Mouse (Mus musculus) MEL (cell line): ENCODE measurements around the gene BC049730. TPM values are rescaled to one million over a fixed set of nuclear protein-coding genes. Genes with fewer than 3 reads are reported as not detected.
A peak's percentile ranks its signal among the peaks of the same experiment; 100 is the strongest.

Experiments
- DNase-seq: peaks from one replicate; pipeline ENCODE4 v3.0.0; 2011; ENCODE audit warnings: low read depth, low spot score
- H3K27ac ChIP-seq: 2 replicates; pipeline ENCODE4 v1.5.1; 2012; ENCODE audit warnings: low read depth, mild to moderate bottlenecking, control low read depth, low read length, moderate library complexity; ENCODE audit not compliant: control insufficient read depth
- H3K27me3 ChIP-seq, 2 experiments: fragments of 150-350 bp in 1 of 2; sonication (generic) in 1 of 2; 2 replicates each; pipeline ENCODE4 v1.6.1; 2012; ENCODE audit warnings: low read length in 2 of 2, mild to moderate bottlenecking in 2 of 2, improper control_type of control experiment in 1 of 2, moderate library complexity in 1 of 2; ENCODE audit not compliant: insufficient read depth in 2 of 2, control insufficient read depth in 1 of 2
- H3K36me3 ChIP-seq, 2 experiments: 2 replicates each; pipeline ENCODE4 v1.6.1; 2012 to 2014; ENCODE audit warnings: low read length in 2 of 2, improper control_type of control experiment in 1 of 2, inconsistent platforms in 1 of 2, mild to moderate bottlenecking in 1 of 2; ENCODE audit not compliant: insufficient read depth in 2 of 2, control insufficient read depth in 1 of 2
- H3K4me1 ChIP-seq, 2 experiments: fragments of 150-350 bp in 1 of 2; sonication (generic) in 1 of 2; 2 replicates each; pipeline ENCODE4 v1.6.1; 2012; ENCODE audit warnings: low read length in 2 of 2, improper control_type of control experiment in 1 of 2, mild to moderate bottlenecking in 1 of 2; ENCODE audit not compliant: insufficient read depth in 2 of 2, control insufficient read depth in 1 of 2
- H3K4me3 ChIP-seq, 2 experiments: fragments of 150-350 bp in 1 of 2; sonication (generic) in 1 of 2; 2 replicates each; pipeline ENCODE4 v1.5.1; 2012; ENCODE audit warnings: low read depth in 2 of 2, low read length in 2 of 2, mild to moderate bottlenecking in 2 of 2, moderate library complexity in 2 of 2, control low read depth in 1 of 2, improper control_type of control experiment in 1 of 2; ENCODE audit not compliant: control insufficient read depth in 1 of 2, insufficient read depth in 1 of 2
- H3K79me2 ChIP-seq: 2 replicates; pipeline ENCODE4 v1.6.1; 2012; ENCODE audit warnings: mild to moderate bottlenecking, low read length, moderate library complexity; ENCODE audit not compliant: control insufficient read depth, poor library complexity, insufficient read depth
- H3K9ac ChIP-seq: 2 replicates; pipeline ENCODE4 v1.6.1; 2012; ENCODE audit warnings: low read depth, mild to moderate bottlenecking, control low read depth, low read length, moderate library complexity; ENCODE audit not compliant: control insufficient read depth, poor library complexity, severe bottlenecking
- H3K9me3 ChIP-seq: fragments of 150-350 bp; sonication (generic); replicated peaks from 2 replicates; pipeline ENCODE4 v1.6.1; 2012; ENCODE audit warnings: mild to moderate bottlenecking, low read length, improper control_type of control experiment, moderate library complexity; ENCODE audit not compliant: insufficient read depth
- CTCF ChIP-seq, 3 experiments: IDR thresholded peaks in 2 of 3; conservative IDR thresholded peaks in 1 of 3; 2 replicates each; pipeline ENCODE4 v1.5.1; 2011 to 2012; ENCODE audit warnings: low read length in 3 of 3, low read depth in 2 of 3, mild to moderate bottlenecking in 2 of 3, improper control_type of control experiment in 1 of 3, inconsistent platforms in 1 of 3, mixed read lengths in 1 of 3, moderate library complexity in 1 of 3; ENCODE audit not compliant: control insufficient read depth in 1 of 3, insufficient read depth in 1 of 3, poor library complexity in 1 of 3, severe bottlenecking in 1 of 3
- ELF1 ChIP-seq: IDR thresholded peaks from 2 replicates; pipeline ENCODE4 v1.6.1; 2014; ENCODE audit warnings: low read depth, mild to moderate bottlenecking, inconsistent platforms, low read length, improper control_type of control experiment, moderate library complexity
- GATA1 ChIP-seq: IDR thresholded peaks from 2 replicates; pipeline ENCODE4 v1.6.1; 2011; ENCODE audit warnings: low read depth, low read length, improper control_type of control experiment
- HCFC1 ChIP-seq: IDR thresholded peaks from 2 replicates; pipeline ENCODE4 v1.6.1; 2012; ENCODE audit warnings: low read depth, mild to moderate bottlenecking, inconsistent platforms, low read length, improper control_type of control experiment, moderate library complexity
- MAFK ChIP-seq: IDR thresholded peaks from 2 replicates; pipeline ENCODE4 v1.6.1; 2011; ENCODE audit warnings: low read depth, mild to moderate bottlenecking, low read length, improper control_type of control experiment, borderline replicate concordance
- MAX ChIP-seq: IDR thresholded peaks from 2 replicates; pipeline ENCODE4 v1.6.1; 2011; ENCODE audit warnings: low read length, improper control_type of control experiment
- MAZ ChIP-seq: IDR thresholded peaks from 2 replicates; pipeline ENCODE4 v1.6.1; 2012; ENCODE audit warnings: low read depth, mild to moderate bottlenecking, inconsistent platforms, low read length, improper control_type of control experiment
- MEF2A ChIP-seq: IDR thresholded peaks from 2 replicates; pipeline ENCODE4 v1.6.1; 2014; ENCODE audit warnings: low read depth, mild to moderate bottlenecking, inconsistent platforms, low read length, improper control_type of control experiment; ENCODE audit not compliant: poor library complexity, insufficient replicate concordance, severe bottlenecking; ENCODE audit errors: extremely low read depth
- MXI1 ChIP-seq: IDR thresholded peaks from 2 replicates; pipeline ENCODE4 v1.6.1; 2011; ENCODE audit warnings: mild to moderate bottlenecking, low read depth, low read length, improper control_type of control experiment
- MYC ChIP-seq: IDR thresholded peaks from 2 replicates; pipeline ENCODE4 v1.6.1; 2011; ENCODE audit warnings: low read depth, mild to moderate bottlenecking, low read length, improper control_type of control experiment, moderate library complexity
- NELFE ChIP-seq: IDR thresholded peaks from 2 replicates; pipeline ENCODE4 v1.6.1; 2011; ENCODE audit warnings: low read depth, low read length, improper control_type of control experiment
- NRF1 ChIP-seq: IDR thresholded peaks from 2 replicates; pipeline ENCODE4 v1.6.1; 2014; ENCODE audit warnings: low read depth, mild to moderate bottlenecking, inconsistent platforms, low read length, improper control_type of control experiment, moderate library complexity; ENCODE audit not compliant: poor library complexity, insufficient read depth, severe bottlenecking
- RAD21 ChIP-seq: IDR thresholded peaks from 2 replicates; pipeline ENCODE4 v1.6.1; 2011; ENCODE audit warnings: mild to moderate bottlenecking, low read depth, low read length, improper control_type of control experiment
- SIN3A ChIP-seq: IDR thresholded peaks from 2 replicates; pipeline ENCODE4 v1.6.1; 2012; ENCODE audit warnings: low read length, improper control_type of control experiment, inconsistent platforms
- SMC3 ChIP-seq: IDR thresholded peaks from 2 replicates; pipeline ENCODE4 v1.6.1; 2011; ENCODE audit warnings: low read depth, low read length, improper control_type of control experiment
- TAL1 ChIP-seq: IDR thresholded peaks from 2 replicates; pipeline ENCODE4 v1.6.1; 2012; ENCODE audit warnings: mild to moderate bottlenecking, inconsistent platforms, low read length, moderate library complexity, mixed read lengths
- TBP ChIP-seq: IDR thresholded peaks from 2 replicates; pipeline ENCODE4 v1.8.0; 2011; ENCODE audit warnings: low read depth, low read length, improper control_type of control experiment
- TCF12 ChIP-seq: IDR thresholded peaks from 2 replicates; pipeline ENCODE4 v1.6.1; 2014; ENCODE audit warnings: low read depth, mild to moderate bottlenecking, inconsistent platforms, low read length, improper control_type of control experiment, moderate library complexity
- ZC3H11A ChIP-seq: IDR thresholded peaks from 2 replicates; pipeline ENCODE4 v1.6.1; 2012; ENCODE audit warnings: low read depth, mild to moderate bottlenecking, inconsistent platforms, low read length, improper control_type of control experiment
- ZMIZ1 ChIP-seq: IDR thresholded peaks from 2 replicates; pipeline ENCODE4 v1.6.1; 2012; ENCODE audit warnings: low read depth, mild to moderate bottlenecking, inconsistent platforms, low read length, improper control_type of control experiment, moderate library complexity
- polyA plus RNA-seq, 2 experiments: library from polyadenylated mRNA; stranded (reverse) in 1 of 2; unstranded in 1 of 2; fragments of >175 nt in 1 of 2; fragments of >200 nt in 1 of 2; gene quantifications; 2 replicates each; pipeline versions ENCODE4 v1.2.1 to v1.2.4; 2012; ENCODE audit warnings: low replicate concordance in 2 of 2, low read depth in 1 of 2; ENCODE audit not compliant: insufficient read length in 2 of 2, insufficient read depth in 1 of 2, missing spikeins in 1 of 2
- total RNA-seq: library from RNA; depleted of rRNA; stranded (reverse); fragments of 300-350 nt; gene quantifications from 2 replicates; pipeline ENCODE4 v1.2.3, GENCODE M21; 2012

BC049730 gene
- total and polyA plus RNA-seq, 3 experiments, result not detected

- TF ChIP-seq MAFK (no peak), RAD21 (no peak), TCF12 (peak; percentile 29), GATA1 (peak; percentile 63)
Measured at GRCm38 (mm10) chr7:24661118-24661904, 47.7 kb upstream of the BC049730 start (continued).

- peaks cover 0 to 7% of the 10 kb centered on the region in 2 experiments; a peak in 2 of 4 replicates for H3K4me1 ChIP-seq
- 0 out of 2 replicates have a peak, but pooled peaks have one; percentile 20 for TF ChIP-seq MAZ
- TF ChIP-seq NRF1, result no peak
- TF ChIP-seq ELF1, result peak; percentile 76
- 0 out of 2 replicates have a peak, but pooled peaks have one; percentile 17 for TF ChIP-seq GATA1
- TF ChIP-seq SMC3, result peak; percentile 78
- TF ChIP-seq SIN3A, result peak; percentile 58
- peak; percentile 81 to 99 (median 94) for TF ChIP-seq CTCF (IDR thresholded peaks at IDR 0.05 in 2 of 3, conservative IDR thresholded peaks at IDR 0.05 in 1 of 3; ENCODE audit: control insufficient read depth in 1 of 3, insufficient read depth in 1 of 3, low read depth in 2 of 3, low read length in 3 of 3, poor library complexity in 1 of 3, severe bottlenecking in 1 of 3)
- TF ChIP-seq MYC, result peak; percentile 78
- no peak for TF ChIP-seq ZMIZ1
- 0 out of 2 replicates have a peak, but pooled peaks have one; percentile 18 for TF ChIP-seq MAX
- TF ChIP-seq NELFE, result no peak
- TF ChIP-seq RAD21, result peak; percentile 81
- peak; percentile 51 for TF ChIP-seq ZC3H11A
- TF ChIP-seq MEF2A, result no peak
- peak; percentile 58; the same call in 1 of the 2 replicates for TF ChIP-seq HCFC1
- peak; percentile 68; the same call in 1 of the 2 replicates for TF ChIP-seq TBP
- no peak; the same call in 1 of the 2 replicates for TF ChIP-seq TAL1
- peak; percentile 66 for TF ChIP-seq MXI1
- TF ChIP-seq, all 39 proteins: peak for 13
- Histone ChIP-seq H3K9ac (peak overlapping the region; percentile 62; the same call in 1 of the 2 replicates), H3K27me3 (no peaks in the 10 kb centered on the region), H3K27ac (peak overlapping the region; percentile 88), H3K4me3 (0 out of 4 replicates have a peak overlapping the region, but pooled peaks of 1 of the 2 experiments have one; percentile 19), H3K79me2 (no peaks in the 10 kb centered on the region), H3K9me3 (no peaks in the 10 kb centered on the region), H3K36me3 (peaks cover 0 to 5% of the 10 kb centered on the region in 2 experiments; a peak in 2 of 4 replicates)
- peak; percentile 93 for DNase-seq
Measured at GRCm38 (mm10) chr7:24662575-24662974, 46.5 kb upstream of the BC049730 start.
